Mouse (Mus musculus) layer of hippocampus, adult 18-20 months (tissue): ENCODE data around the gene Cenph. TPM values are rescaled to one million over a fixed set of nuclear protein-coding genes. Genes with fewer than 3 reads are reported as not detected.
A peak's percentile ranks its signal among the peaks of the same experiment; 100 is the strongest.
"Not testable (repeated sequence)": the region's sequence is repeated elsewhere in the genome, so short reads cannot be mapped to it uniquely, and the experiment has no call there.

Source experiments
- DNase-seq, 2 experiments: peaks; one replicate each; pipeline ENCODE4 v3.0.0; 2022; ENCODE audit warnings: low spot score in 2 of 2
- long read RNA-seq: library from polyadenylated mRNA; stranded (forward); transcript quantifications from one replicate; pipeline ENCODE4 v2.0.0, GENCODE M21; 2021
- total RNA-seq, 2 experiments: library from RNA; stranded (reverse); gene quantifications; 2 replicates each; pipeline ENCODE4 v1.2.3; 2021

The Cenph gene
- not detected for total RNA-seq
- long read RNA-seq, partial matches to known transcripts, result 1 of 1 reads
- long read RNA-seq, other reads (novel, unspliced or antisense), result 0 of 1 reads

GRCm38 (mm10) chr13:100775252-100776055, at the start of gene Cenph:
Gene Cenph (minus strand): TSS chr13:100775899.
- peak; percentile 68 to 84 for DNase-seq

DNA sequence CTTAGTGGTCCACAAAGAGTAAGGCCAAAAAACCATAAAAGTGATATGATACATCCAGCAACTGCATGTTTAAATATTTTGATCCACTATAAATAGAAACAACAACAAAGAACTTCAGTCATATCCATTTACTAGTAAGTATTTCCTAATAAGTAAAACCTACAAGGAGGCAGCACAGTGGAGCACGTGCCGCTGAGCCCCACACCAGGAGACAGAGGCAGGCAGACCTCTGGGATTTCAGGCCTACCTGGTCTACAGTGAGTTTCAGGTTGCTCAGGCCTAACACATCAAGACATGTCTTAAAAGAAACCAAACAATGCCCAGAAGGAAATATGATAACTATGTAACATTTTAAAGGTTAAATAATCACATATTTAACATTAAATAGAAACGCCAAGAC, 49.2 kb upstream of the Cenph start:
- no peak for DNase-seq

- no peak for DNase-seq
Observed at GRCm38 (mm10) chr13:100824306-100824705, 48.6 kb upstream of the Cenph start.

- no peak for DNase-seq
Observed at GRCm38 (mm10) chr13:100823863-100824262, 48.2 kb upstream of the Cenph start.

DNA sequence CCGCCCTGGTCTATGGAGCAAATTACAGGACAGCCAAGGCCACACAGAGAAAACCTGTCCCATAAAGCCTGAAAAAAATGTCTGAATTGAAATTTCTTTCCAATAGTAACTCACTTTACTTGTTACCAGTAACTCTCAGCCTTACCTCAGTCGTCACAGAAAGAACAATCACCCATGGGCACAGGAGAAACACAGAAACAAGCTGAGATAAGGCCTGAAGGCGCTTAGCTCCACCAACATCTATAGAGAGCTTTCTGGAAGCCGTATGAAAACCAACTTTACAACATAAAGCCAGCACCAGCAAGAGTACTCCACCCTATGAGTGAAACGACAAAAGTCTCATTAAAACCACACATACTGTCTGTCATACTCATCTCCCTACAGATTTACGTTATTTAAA, 38.8 kb upstream of the Cenph start:
- DNase-seq, result no peak

GRCm38 (mm10) chr13:100805776-100806175, 30.1 kb upstream of the Cenph start:
- no peak for DNase-seq

- DNase-seq, result no peak
Observed at GRCm38 (mm10) chr13:100797171-100797570, 21.5 kb upstream of the Cenph start.

DNA sequence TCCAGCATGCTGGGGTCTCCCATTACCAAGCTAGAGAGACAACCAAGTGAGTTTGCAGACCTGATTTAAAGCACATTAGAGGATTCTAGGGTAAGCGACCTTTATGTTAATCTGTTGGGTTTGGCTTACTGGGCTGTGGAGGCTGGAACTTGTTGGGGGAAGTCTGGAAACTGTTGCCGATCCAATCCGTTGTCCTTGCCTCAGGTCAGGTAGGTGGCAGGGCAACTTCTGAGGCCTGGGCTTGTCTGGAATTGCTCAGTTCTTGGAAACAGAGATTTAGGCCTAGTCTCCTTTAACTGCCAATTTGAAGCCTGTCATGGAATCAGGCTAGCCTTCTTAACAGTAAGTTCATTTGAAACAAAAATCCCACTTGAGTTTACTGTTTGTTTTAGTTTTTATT, 13.4 kb upstream of the Cenph start:
- DNase-seq, result no peak

GRCm38 (mm10) chr13:100788057-100788456, 12.4 kb upstream of the Cenph start:
- not testable (repeated sequence) for DNase-seq

DNA sequence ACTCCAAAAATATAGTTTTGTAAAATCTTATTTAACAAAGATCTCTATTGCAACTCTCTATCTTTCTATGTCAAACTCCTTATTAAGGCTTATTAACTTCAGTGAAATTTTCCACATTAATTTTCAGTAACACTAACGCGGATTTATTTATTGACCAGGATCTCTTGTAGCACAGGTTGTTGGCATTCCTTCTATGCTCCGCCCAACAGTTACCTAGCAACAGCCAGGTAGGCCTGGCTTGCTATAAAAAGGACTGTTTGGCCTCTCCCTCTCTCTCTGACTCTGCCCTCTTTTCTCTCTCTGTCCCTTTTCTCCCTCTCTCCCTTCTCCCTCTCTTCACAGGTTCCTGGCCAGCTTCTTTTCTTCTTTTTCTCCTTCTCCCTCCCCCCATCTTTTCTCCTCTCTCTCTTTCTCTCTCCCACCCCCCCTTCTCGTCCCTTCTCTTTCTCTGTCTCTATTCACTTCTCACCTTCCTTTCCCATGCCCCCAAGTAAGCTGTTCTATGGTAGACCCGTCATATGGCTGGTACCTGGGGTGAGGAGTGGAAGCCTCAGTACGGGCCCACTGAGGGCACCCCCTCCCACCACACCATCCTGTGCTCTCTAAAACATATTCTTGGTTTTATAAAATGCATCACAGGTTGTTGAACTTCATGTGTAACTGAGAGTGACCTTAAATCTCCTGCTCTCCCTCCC, 11.8 kb upstream of the Cenph start:
- DNase-seq, result no peak

DNA sequence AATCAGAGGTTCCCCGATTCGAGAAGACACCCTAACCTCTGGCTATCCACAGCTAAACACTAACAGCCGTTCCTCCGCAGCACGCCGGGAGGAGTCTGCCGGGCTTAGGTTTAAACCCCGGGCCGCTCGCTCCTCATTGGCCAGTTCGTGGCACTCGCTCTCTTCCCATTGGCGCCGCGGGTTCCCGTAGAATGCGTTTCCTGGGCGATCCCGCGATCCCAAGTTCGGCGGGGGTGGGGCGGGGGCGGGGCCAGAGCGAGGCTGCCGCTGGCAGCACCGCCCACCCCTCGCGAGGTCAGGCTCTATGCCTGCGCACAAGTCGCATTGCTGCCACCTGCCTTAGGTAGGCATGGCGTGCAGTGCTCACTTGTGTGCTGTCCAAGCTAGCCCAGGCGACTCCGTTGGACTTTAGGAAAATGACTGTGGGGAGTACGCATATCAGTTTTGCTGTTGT, 10.7 kb upstream of the Cenph start, which contains the start of gene Ccnb1:
Ccnb1 (minus strand) TSS at position 157 of the 454 bp plus-strand sequence.
- DNase-seq, result peak; percentile 74 to 91

- no peak for DNase-seq
Observed at GRCm38 (mm10) chr13:100785806-100786413, 10.2 kb upstream of the Cenph start.

- DNase-seq, result no peak
Observed at GRCm38 (mm10) chr13:100777491-100777890, 1.8 kb upstream of the Cenph start.

DNA sequence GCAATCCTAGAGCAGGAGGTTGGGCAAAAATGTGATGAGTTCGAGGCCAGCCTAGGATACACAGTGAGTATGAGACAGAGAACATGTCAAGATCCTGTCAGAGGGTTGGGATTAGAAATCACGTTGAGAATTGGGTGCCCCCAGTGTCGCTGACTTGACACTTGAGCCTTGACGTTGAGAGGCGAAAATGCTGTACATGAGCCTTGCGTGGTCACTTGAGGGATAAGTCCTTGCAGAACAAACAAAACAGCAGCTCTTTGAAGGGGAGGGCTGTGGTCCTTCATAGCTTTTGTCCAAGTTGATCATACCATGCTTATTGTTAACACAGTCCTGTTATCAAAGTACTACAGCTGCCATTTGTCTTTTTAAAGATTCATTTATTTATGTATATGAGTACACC, 1.0 kb upstream of the Cenph start:
- DNase-seq, result no peak

DNA sequence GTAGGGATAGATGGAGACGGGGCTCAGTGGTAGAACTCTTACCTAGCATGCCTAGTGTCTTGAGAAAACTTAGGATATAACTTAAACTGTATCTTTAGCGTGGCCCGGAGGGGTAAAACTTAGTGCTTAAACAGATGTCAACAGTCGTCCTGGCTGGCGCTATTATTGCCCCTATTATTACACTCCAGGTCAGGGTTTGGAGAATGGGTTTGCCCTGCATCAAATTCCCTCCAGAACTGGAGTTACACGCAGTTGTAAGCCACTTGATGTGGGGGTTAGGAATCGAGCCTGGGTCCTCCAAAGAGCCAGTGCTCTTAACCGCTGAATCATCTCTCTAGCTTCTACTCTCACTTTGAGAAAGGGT, 339 bp upstream of the Cenph start:
- no peak for DNase-seq

GRCm38 (mm10) chr13:100774704-100775103, 995 bp downstream of the Cenph start:
- no peak for DNase-seq

GRCm38 (mm10) chr13:100755329-100755728, 20.4 kb downstream of the Cenph start:
- no peak for DNase-seq

DNA sequence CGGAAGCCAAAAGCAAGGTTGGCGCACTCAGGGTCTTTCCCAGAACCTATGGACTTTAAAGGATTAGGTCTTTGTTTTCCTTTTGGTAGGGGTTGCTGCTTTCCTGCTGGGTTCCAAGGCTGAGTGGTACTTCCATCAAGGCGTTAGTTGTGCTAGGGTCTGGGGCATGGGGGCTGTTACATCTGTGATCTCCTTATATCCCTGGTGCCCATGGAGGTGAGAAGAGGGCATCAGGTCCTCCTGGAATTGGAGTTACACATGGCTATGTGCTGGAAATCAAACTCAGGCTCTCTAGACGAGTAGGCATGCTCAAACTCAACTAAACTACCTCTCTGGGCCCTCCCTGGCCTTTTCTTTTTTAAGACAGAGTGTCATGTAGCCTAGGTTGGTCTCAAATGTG, 21.5 kb downstream of the Cenph start:
- DNase-seq, result no peak

DNA sequence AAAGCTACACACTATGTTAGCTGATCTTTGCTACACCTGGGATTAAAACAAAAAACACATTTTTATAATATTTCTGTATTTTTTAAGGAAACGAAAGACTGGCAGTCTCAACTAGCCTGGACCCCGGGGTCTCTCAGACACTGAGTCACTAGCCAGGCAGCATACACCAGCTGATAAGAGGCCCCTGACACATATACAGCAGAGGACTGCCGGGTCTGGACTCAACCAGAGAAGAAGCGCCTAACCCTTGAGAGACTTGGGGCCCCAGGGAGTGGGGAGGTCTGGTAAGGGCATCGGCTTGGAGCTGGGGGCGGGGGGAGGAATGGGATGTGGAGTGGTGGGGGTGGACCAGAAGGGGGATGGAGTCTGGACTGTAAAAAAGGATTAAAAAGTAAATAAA, 22.7 kb downstream of the Cenph start:
- DNase-seq, result no peak

DNA sequence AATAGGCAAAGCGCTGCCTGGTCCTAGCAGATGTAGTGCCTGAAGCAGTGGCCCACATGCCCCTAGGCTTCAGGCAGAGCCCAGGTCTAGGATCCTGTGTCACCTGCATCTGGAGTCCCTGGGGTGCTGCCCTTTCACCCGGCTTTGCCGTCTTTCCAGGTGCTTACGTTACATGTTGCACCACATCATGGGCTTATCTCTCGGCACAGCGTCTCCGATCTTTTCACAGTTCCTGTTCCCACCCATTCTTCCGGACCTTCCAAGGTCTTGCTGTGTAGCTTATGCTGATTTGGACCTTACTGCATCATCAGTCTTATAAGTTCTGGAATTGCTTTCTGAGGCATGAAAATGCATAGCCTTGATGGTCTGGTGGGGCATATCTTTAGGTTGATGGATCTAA, 23.2 kb downstream of the Cenph start:
- DNase-seq, result no peak

DNA sequence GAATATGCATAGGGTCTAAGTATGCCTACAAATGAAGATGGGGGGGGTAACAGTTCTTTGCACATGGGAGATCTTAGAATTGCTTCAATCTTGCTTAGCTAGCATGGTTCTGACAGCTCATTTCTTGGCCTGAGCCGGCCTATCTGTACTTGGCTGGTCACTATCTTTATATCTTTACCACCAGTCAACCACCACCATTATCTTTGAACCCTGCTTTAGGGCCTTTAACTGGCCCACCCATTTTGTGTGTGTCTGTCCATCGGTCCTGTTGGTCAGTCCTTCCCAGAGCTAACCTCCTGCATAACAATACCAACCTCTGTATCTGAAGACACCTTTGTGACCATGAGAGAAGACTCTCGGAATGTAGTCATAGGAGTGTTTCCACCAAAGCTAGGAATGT, 24.3 kb downstream of the Cenph start:
- no peak for DNase-seq

DNA sequence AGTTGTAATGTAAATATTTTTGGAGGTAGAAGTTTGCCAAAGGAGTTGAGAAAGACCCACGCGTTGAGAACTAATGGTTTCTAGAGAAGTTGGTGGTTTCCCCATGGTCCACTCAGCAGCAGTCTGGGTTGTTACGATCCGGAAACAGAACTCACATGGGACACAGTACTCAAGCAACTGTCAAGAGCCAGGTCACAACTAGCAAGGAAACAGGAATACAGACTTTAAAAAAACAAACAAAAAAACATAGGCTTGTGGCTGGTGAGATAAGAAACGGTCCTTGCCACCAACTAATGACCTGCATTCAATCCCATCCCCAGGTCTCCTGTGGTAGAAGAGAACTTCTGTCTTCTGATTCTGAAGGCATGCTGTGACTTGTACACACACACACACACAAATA, 24.9 kb downstream of the Cenph start:
- DNase-seq, result no peak
